Mouse (Mus musculus) kidney, postnatal 25 days (tissue): ENCODE measurements around the gene Iqcn.

Source experiments
- DNase-seq, 2 experiments: peaks; one replicate each; pipeline ENCODE4 v3.0.0; 2021; ENCODE audit warnings: mixed read lengths in 2 of 2

The Iqcn gene

GRCm38 (mm10) chr8:70679404-70679803 lies 23.9 kb upstream of the Iqcn start:
- DNase-seq = no peak

- DNase-seq = peak; percentile 89 to 94
Measured at GRCm38 (mm10) chr8:70680039-70680438, 23.2 kb upstream of the Iqcn start.

GRCm38 (mm10) chr8:70681410-70681809 lies 21.8 kb upstream of the Iqcn start:
- no peak for DNase-seq

- DNase-seq = peak; percentile 48 to 79
Measured at GRCm38 (mm10) chr8:70682193-70682592, 21.1 kb upstream of the Iqcn start.

GRCm38 (mm10) chr8:70682692-70683091 lies 20.6 kb upstream of the Iqcn start:
- DNase-seq = no peak

GRCm38 (mm10) chr8:70684291-70684690 lies 19.0 kb upstream of the Iqcn start:
- no peak for DNase-seq

- DNase-seq = peak; percentile 85 to 90
Measured at GRCm38 (mm10) chr8:70687576-70687975, 15.7 kb upstream of the Iqcn start.

- no peak for DNase-seq
Measured at GRCm38 (mm10) chr8:70688136-70688535, 15.1 kb upstream of the Iqcn start.

GRCm38 (mm10) chr8:70689892-70690390 lies 13.3 kb upstream of the Iqcn start:
- no peak for DNase-seq

- no peak for DNase-seq
Measured at GRCm38 (mm10) chr8:70691230-70691629, 12.0 kb upstream of the Iqcn start.

- peak; percentile 71 to 89 for DNase-seq
Measured at GRCm38 (mm10) chr8:70691727-70692231, 11.5 kb upstream of the Iqcn start.

GRCm38 (mm10) chr8:70693636-70694035 lies 9.6 kb upstream of the Iqcn start:
- DNase-seq = no peak

GRCm38 (mm10) chr8:70695318-70696018 lies 7.8 kb upstream of the Iqcn start:
- peak; percentile 62 to 86 for DNase-seq

GRCm38 (mm10) chr8:70696019-70696885 lies 7.0 kb upstream of the Iqcn start:
- peak; percentile 88 to 92 for DNase-seq

GRCm38 (mm10) chr8:70696946-70697345 lies 6.3 kb upstream of the Iqcn start:
- DNase-seq = no peak

GRCm38 (mm10) chr8:70697366-70698250 lies 5.6 kb upstream of the Iqcn start:
- no peak for DNase-seq

- peak; percentile 99 to 100 for DNase-seq
Measured at GRCm38 (mm10) chr8:70698310-70699109, 4.7 kb upstream of the Iqcn start, which contains the start of gene Jund. Gene Jund (plus strand): TSS chr8:70698949.

GRCm38 (mm10) chr8:70699116-70699833 lies 4.0 kb upstream of the Iqcn start:
- DNase-seq = peak in 1 of 2 experiments; percentile 56

GRCm38 (mm10) chr8:70699834-70700554 lies 3.3 kb upstream of the Iqcn start:
- peak; percentile 80 to 89 for DNase-seq

- peak; percentile 95 to 97 for DNase-seq
Measured at GRCm38 (mm10) chr8:70700555-70700922, 2.7 kb upstream of the Iqcn start.
